Mouse (Mus musculus) induced T-regulatory cell, adult 2 months (primary cell): ENCODE measurements around the gene Colgalt1.

ENCODE experiments used
- DNase-seq: peaks from one replicate; pipeline ENCODE4 v3.0.0-alpha.2; 2012; ENCODE audit warnings: low read depth

Colgalt1 gene

DNA sequence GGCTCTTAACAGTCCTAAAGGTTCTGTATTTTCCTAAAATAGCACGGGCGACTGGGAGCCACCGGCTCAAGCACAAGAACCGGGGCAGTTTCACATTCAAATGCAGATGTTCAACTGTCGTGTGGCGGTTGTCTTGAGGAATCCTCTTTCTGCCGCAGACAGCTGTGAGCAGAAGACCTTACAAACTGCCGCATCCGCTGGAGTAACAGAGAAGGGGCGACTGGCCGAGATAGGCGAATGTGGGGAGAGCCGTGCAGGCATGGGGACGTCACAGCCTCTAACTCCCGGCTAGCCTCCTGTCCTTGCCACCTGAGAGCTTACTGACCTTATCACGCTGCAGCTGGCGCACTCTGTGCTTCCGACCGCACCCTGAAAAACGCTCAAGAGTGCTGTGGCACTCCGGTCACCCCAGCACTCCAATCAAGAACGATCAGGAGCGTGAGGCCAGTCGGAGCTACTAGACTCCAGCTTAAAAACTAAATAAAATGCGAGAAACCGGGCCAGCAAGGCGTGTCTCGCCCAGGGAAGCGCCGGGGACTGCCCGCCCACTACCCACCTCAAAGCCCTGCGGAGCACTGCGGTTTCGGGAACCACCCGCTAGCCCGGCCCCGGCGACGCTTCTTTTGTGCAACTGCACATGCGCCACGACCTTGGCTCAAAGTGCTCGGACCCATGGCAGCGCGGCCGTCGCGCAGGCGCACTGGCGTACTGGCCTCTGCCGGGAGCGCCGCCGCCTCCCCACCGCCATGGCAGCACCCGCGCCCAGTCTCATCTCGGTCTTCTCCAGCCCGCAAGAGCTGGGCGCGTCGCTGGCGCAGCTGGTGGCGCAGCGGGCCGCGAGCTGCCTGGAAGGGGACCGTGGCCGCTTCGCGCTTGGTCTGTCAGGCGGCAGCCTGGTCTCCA lies 19.1 kb upstream of the Colgalt1 start, which contains the start of gene Pgls:
TSS of gene Pgls (plus strand) at position 706 of the 903 bp plus-strand sequence.
- DNase-seq, result peak; percentile 95

DNA sequence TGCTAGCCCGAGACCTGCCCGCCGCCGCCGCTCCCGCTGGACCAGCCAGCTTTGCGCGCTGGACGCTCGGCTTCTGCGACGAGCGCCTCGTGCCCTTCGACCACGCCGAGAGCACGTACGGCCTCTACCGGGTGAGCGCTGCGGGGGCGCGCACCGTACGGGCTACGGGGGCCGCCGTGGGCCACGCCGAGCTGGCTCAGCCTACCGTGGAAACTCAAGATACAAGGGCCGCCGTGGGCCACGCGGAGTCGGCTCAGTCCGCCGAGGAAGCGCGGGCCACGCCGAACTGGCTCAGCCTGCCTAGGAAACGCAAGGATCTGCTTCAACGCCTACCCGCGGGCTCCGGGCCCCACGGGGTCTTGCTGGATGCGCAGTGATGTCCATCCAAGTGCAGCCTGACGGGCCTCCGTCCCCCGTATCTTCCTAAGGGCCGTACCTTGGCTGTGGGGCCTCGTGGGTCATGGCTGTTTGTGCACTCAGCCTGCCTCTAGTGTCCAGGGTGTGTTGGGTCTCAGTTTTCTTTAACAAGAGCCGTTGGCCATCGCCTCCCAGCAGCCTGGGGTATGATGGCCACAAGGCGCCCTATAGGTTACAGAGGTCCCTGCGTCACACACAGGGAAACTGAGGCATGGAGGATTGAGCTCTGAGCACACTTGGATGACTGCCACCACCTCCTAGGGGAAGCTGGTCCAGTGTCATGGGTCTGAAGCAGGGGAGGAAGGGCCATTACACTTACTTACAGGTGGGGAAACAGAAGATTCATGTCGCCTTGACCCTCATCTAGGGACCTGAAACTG lies 18.2 kb upstream of the Colgalt1 start:
- DNase-seq, result peak; percentile 73

DNA sequence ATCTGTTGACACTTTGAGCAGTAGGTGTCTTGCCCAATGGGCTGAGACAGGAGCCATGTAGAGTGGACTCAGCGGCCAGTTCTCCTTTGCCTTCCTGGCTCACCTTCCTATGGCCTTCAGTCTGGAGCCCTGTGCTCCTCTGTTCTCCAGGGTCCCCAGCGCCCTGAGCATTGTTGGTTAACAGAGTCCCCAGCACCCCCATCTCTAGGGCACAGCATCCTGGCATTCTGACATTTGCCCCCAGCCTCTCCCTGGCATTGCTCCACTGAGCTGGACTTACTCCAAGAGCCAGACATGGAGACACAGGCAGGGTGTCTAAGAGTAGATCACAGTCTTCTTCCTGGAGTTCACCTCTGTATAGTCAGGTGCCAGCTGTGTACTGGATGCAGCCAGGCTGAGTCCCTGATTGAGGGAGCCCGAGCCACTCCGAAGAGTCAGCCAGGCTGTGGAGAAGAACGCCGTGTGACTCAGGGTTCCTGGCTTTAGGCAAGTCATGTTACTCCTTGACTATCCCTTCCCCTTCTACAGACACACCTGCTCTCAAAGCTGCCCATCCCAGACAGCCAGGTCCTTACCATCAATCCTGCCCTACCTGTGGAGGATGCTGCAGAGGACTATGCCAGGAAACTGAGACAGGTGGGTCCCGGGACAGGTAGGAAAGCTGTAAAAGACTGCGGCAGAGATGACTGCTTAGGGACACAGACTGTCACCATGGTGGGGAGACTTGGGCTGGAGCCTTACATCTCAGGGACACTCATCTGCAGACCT lies 17.1 kb upstream of the Colgalt1 start:
- no peak for DNase-seq

DNA sequence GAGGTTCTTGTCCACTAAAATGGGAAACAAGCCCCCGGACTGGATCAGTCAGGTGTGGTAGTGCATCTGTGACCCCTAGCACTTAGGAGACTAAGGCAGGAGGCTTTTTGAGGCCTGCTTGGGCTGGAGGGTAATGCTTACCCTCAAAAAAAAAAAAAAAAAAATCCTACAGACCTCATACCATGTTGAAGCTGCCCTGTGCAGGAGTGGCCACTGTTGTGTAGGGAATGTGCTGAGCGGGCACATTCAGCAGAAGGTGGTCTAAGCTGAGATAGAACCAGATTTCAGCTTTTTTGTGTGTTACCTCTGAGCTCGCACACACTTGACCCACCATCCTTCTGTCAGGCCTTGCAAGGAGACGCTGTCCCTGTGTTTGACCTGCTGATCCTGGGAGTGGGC lies 16.5 kb upstream of the Colgalt1 start:
- DNase-seq, result no peak

DNA sequence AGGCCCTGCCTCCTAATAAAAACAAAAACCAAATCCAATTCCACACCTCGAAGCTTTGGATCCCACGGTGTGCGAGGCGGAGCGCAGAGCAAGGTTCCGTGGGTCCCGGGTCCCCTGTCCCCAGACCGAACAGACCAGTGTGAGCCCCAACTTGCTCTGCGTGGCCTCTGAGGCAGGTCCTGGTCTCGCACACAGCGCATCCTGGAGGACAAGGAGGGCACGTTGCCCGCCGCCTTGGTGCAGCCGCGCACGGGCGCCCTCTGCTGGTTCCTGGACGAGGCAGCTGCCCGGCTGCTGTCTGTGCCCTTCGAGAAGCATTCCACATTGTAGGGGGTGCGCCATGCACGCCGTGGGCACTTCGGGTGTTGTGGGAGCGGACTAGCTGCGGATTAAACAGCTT lies 14.9 kb upstream of the Colgalt1 start:
- peak; percentile 91 for DNase-seq

DNA sequence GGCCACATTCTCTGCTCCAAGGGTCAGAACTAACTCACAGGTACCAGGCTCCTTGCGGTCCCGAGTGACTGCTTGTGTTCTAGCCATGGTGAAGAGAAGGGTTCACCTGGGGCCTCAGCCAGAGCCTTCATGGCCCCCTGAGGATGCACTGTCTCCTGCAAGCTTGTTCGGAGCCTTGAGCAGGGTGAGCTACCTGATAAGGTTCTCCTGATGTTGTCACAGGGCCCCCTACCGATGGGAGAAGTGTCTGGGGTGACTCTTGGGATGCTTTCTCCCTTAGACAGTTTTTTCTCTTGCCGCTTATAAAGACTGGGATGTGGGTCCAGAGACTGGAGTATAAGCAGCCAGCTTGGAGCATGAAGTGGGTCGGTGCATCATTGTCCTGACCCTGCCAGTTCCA lies 14.4 kb upstream of the Colgalt1 start:
- DNase-seq, result no peak

DNA sequence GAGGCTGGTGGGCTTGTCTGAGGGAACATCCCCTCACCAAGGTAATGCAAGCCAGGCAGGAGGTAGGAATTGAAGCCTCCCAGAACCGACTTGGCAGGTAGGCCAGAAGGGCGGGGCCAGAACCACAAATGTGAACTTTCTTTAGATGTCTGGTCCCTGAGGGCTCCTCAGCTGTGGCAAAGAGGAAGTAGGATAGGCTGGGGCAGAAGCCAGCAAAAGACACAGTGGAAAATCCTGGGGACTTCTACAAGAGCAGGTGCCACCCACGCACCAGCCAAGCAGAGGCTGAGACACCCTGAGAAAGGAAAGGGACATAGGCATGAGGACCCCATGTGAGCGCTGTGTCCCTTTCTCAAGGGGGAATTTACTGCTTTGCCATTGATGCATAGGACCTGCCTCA lies 14.0 kb upstream of the Colgalt1 start:
- DNase-seq, result peak; percentile 57

DNA sequence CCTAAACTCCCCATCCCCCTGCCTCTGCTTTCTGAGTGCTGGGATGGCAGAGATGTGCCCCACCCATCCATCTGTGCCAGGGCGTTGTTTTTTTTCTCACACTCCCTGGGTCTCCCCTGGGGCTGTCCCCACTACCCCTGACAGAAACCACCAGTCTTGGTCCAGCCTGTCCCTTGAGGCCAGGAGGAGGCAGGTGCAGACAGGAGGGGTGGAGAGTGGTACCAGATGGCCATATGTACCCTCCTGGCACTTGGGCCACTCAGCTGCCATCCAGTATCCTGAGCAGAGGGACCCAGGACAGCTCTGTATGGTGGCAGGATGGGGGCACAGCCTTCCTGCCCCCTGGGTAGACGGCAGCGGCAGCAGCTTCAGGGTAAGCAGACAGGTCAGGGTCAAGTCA lies 13.3 kb upstream of the Colgalt1 start, which contains the start of gene Fam129c:
TSS of gene Fam129c (plus strand) at position 198 of the 400 bp plus-strand sequence.
- DNase-seq, result no peak

DNA sequence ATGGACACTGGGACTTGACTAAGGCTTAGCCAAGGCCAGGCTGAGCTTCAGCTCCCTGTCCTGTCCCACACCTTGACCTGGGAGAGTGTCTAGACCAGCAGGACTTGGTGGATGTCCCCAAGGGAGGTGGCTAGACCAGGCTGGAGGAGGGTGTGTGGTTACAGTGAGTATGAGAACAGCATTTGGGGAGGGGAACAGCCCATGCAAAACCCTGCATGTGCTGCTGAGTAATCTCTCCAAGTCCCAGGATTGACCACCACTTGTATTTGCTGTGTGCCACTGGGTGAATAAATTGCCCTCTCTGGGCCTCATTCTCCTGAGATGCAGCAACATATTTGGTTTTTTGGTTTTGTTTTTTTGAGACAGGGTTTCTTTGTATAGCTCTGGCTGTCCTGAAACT lies 12.4 kb upstream of the Colgalt1 start:
- DNase-seq, result no peak

DNA sequence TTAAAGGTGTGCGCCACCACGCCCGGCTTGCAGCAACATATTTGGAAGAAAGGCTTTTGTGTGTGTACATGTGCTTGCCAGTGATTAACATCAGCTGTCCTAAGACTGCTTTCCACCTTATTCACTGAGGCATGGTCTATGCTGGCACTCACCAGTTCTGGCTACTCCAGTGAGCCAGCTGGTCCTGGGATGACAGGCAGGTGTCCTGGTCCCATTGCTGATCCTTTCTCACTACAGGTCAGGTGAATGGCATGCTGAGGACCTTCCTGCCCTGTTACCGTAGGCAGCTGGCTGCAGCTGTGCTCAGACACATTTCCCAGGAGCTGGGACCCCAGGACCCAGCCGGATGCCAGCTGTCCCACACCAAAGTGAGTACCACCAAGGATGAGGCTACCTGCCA lies 12.0 kb upstream of the Colgalt1 start:
- no peak for DNase-seq

DNA sequence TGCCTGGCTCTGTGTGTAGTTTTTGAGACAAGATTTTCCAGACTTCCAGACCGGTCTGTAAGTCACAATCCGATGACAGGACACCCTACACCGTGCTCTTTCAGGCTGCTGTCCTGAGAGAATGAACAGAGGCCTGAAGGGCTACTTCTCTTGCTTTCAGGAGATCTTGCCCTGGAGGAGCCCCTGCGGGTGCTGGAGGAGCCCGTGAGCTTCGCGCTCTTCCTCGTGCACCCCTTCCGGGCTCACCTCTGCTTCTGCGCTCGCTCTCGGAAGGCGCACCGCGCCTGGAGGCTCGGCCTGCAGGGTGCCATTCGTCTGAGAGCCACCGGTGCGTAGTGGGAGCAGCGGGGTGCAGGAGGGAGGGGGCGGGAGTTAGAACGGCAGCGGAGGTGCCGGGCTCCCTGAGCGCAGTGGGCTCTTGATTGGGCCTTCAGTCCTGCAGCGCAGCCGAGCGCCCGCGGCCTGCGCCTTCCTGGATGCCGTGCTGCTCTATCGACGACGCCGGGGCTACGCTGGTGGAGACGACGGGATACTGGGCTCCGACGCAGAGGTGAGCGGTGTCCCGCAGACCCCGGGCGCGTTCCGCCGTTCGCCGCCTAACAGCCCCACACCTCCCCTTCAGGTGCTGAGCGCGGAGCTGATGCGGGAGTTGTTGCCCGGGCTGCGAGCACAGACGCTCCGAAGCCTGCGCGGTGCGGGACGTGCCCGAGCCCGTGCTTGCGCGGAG lies 8.7 kb upstream of the Colgalt1 start:
- peak; percentile 69 for DNase-seq

DNA sequence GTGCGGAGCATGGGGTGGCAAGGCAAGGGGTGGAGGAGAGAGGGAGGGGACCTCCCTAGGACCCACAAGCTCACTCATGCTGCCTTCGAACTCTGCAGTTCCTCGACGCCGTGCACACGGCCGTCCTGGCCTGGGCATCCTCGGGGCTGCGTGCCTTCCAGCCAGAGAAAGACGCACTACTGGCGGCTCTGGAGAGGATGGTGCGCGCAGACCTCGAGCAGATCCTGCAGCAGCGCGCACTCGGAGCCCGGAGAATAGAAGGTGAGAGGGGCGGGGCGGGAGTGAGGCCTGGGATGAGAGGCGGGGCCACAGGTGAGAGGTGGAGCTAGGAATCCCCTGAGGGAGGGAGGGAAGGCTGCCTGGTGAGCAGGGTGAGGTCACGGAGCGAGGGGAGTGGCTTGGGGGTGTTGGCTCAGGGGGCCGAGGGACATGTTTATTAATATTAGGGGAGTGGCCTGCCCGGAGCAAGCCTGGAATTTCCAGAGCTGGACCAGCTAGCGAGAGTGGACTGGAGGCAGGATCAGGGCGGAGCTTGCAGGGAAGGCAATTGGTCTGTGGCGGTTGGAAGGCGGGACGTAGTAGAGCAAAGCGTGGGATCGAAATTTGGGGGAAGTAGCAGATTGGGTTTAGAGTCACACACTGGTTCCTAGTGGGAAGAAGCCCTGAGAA lies 8.0 kb upstream of the Colgalt1 start:
- DNase-seq, result no peak

DNA sequence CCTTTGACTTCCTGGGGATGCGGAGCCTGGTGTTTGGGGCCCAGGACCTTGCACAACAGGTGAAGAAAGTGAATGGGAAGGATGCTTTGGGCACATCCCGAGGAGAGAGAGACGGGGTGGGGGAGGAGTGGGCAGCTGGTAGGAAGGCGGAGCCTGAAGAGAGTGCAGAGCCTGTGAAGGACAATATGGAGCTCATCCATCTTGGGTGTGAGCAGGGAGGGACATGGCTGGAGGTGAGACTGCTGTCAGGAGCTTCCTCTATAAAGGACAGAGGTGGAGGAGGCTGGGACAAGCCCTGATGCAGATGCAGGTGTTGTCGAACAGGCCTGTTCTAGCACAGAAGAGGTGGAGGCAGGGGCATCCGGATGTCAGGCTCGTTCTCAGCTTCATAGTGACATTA lies 6.8 kb upstream of the Colgalt1 start:
- no peak for DNase-seq

DNA sequence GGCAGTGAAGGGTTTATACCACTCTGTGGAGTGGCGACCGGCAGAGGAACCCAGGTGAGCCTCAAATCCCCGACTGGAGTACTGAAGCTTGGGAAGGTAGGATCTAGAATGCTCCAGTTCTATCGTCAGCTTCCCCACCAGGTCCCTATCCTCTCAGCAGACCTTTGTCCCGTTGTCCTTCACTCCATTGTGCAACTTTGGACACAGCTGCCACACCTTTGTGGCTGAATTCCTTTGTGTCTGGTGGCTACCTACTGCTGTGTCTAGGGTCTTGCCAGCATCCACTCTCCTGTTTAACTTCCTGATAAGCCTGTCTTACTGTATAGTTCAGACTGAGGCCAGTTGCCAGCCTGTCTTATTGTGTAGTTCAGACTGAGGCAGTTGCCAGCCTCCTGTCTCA lies 1.3 kb downstream of the Colgalt1 start:
- peak; percentile 15 for DNase-seq

DNA sequence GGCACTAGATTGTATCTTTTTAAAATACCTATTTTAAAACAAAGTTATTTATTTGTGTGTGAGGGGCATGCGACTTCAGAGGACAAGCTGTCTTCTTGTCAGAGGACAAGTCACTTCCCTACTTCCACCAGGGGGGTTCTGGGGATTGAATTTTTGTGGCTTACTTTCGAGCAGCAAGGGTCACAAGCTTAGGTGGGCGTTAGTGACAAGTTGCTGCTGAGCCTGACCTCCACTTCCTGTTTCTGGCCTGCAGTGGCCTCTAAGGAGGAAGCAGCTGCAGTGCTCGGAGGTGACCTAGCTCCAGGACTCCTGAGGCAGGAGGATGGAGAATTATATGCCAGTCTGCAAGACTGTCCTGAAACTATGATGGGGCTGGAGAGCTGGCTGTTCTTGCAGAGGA lies 2.6 kb downstream of the Colgalt1 start:
- no peak for DNase-seq

DNA sequence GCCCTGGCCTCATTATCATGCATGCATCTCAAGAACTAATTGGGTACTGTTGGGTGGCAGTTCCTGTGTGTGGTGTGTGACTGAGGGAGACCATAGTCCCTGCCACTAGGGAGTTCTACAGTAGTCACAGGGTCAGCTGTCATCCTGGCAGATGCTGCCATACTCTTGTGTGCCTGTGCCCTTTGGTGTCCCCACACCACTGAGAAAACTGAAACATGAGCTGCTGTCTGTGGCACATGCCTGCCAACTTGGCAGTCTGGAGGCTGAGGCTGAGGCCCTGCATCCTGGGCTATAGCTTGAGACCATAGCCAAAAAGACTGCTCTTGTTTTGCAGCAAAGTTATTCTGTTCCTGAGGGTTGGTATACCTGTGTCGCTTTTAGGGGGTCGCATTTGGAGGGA lies 9.0 kb downstream of the Colgalt1 start:
- no peak for DNase-seq

DNA sequence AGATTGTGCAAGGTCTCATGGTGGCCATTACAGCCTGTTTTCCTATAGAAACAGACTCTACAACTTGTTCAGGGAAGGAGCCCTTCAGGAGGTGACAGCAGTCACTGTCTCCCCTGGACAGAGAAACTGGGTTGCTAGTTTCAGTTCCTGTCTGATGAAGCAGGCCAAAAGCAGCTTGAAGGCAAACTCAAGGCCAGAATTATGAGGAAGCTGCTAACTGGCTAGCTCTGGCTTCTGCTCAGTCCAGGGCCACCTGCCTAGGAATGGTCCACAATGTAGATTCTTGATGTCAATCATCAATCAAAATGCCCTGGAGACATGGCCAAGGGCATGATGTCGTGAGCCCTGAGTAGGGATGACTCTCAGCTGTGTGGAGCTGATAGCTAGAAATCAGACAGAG lies 14.3 kb downstream of the Colgalt1 start:
- no peak for DNase-seq

DNA sequence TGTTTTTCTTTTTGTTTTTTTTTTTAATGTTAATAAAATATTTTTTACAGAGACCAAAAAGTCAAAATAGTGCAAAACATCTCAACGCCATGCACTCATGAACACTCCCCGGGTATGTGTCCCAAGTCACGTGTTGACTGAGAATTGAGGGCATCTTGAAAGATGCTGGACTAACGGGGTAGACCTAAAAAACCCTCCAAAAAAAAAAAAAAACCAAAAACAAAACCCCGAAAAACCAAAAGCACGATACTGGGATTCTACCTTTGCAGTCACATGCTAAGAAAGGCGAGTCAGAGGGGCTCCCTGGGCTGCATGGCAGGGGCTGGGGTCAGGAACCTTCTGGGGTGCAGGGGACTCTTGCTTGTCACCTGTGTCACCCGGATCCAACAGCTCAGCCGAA lies 16.0 kb downstream of the Colgalt1 start:
- no peak for DNase-seq

DNA sequence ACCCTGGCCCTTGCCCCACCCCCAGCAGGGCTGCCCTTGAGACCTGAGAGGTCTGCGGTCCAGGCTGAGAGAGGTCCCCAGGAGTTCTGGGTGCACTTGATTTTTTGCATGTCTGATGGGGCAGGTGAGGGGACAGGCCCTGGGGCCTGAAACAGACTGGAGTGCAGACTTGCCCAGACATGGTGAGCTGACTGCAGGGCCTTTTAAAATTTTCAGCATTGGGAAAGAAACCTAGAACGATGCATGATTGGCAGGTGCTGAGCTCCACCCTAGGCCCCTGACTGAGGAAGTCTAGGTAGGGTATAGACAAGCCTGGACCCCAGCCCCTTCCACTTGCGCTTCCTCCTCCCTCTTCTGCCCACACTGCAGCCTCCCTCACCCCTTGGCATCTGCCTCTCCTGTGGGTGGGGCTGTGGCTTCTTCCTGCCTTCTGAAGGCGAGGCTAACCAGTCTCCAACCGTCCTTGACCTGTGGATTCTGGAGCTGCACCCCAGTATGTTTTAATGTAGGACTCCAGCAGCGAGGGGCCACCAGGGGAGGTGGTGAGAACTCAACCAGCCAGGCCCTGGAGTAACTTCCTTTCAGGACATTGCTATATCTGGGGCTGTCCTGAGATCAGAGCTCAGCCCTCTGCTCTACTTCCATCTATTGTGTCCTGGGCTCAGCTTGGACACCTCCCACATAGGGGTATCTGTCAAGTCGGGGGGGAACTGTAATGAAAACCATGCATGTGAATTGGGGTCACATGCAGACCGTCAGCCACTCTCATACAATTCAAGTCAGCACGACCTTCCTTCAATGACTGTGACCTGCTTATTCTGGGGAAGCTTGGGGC lies 16.7 kb downstream of the Colgalt1 start:
- no peak for DNase-seq
